Mouse (Mus musculus): Measurements from ENCODE around the gene Nfil3.

The Nfil3 gene

DNA sequence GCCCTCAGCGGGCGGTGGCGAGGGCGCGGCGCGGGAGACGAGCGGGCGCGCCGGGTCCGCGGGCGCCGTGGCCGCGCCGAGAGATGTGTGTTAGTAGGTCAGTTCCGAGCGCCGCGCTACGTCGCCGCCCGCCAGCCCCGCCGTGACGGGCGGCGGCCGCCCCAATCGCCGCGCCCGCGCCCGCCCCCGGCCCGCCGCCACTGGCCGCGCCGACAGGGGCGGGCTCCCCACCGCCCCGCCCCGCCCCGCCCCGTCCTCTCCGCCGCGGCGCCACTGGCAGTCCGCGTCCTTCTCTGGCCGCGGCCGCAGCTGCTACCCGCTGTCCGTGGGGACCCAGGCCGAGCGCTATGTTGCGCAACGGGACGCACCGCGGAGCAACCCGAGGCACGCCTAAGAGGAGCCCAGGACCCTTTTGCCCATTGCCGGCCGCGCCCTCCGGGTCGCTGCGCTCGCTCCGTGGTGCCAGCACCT, at the start of gene Nfil3:
Gene Nfil3, minus strand, starts transcription at position 123 of the 471 bp plus-strand sequence.
- DNase-seq: peak; percentile 79

- DNase-seq: no peak
Observed at GRCm38 (mm10) chr13:53024285-53024684, 43.4 kb upstream of the Nfil3 start.

DNA sequence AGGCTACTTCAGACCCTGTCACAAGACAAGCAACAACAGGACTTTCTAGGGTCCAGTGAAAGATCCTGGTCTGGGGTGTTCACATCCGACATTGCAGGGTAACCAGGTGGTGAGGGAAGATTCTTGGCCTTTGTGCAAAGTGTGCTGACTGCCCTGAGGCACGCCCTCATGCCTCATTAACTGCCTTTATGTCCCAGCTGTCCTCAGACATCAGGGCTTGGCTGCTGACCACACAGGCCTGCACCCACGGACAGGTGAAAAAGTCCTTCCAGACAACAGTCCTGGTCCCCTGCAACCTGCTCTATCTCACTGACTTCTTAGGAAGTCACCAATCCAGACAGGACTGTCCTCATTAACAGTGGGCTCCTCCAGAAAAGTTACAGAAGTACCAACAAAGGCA, 39.4 kb upstream of the Nfil3 start:
- no peak for DNase-seq

GRCm38 (mm10) chr13:53019532-53019931, 38.7 kb upstream of the Nfil3 start:
- peak; percentile 38 for DNase-seq

DNA sequence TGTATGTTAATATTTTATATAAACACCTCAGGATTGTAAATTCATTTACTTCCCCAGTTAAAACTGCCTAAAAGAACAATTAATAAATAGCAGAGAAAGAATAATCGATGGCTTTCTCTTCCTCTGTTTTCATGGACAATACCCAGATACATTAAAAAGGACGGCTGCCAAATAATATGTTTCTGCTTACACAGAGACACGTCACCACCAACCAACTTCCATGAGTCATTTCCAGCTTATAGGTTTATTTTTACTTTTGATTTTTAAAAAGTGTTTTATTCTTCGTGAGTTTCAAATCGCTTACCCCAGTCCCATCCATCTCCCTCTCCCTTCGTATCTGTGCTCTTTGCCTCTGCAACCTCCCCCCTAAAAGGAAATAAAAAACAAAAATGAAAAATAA, 38.1 kb upstream of the Nfil3 start:
- no peak for DNase-seq

DNA sequence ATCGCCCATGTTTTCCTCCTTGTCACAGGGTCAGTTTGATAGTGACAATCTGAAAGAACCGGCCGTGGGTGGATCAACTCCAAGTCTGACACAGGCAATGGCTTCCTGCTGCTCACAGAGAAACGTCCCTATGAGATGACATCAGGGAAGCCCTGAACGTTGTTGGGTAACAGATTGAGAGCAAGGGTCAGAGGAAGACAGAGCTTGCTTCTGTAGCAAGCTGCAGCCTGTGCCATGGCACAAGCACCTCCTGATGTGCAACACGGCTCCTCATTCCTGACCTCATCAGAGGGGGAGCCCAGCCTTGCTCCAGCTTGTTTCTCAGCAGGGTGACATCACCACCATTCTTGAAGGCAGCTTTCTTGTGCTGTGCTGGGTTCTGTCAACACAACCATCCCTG, 37.1 kb upstream of the Nfil3 start:
- DNase-seq: no peak

GRCm38 (mm10) chr13:53017117-53017516, 36.2 kb upstream of the Nfil3 start:
- no peak for DNase-seq

- DNase-seq: no peak
Observed at GRCm38 (mm10) chr13:53011426-53011825, 30.6 kb upstream of the Nfil3 start.

DNA sequence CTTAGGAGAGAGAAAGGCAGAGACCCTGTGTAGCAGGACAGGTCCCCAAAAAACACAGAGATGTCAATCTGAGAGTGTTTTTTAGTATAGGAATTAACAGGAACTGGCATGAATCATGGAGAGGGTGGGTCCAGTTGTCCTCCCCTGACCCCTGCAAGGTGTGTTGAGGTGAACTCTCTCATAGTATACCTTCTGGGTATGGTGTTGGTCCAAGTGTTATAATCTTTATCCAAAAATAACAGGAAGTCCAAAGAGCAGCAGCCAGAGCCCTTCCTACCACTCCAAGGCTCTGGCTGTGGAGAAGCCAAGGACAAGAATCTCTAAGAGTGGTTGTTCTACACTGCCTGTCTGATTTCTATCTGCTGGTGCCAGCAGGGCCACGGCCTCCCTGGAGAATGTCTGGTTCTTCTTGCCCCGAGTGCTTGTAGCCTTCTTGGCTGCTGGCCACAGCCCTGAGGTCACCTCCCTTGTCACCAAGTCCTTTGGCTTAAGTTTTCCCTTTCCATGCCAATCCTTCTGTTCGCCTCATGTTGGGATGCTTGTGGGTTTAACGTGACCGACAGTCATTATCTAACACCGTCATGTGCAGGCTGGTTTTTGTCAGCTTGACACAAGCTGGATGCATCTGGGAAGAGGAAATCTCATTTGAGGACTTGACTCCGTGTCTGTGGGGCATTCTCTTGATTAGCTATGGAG, 27.8 kb upstream of the Nfil3 start:
- DNase-seq: peak; percentile 37

GRCm38 (mm10) chr13:53007781-53008180, 26.9 kb upstream of the Nfil3 start:
- DNase-seq: no peak

DNA sequence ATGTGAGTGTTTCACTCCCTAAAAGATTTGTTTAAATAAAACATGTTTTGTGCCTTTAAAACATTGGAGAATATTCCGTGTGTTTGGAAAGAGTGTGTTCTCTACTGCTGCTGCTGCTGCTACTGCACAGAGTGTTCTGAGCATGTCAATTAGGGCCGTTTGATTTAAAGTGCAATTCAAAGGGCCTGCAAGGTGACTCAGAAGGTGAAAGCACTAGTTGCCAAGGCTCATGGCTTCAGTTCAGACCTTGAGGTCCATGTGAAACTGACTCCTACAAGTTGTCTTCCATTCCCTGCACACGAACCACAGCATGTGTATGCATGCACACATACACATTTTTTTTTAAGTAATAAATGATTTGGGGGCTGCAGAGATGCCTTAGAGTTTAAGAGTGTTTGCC, 22.4 kb upstream of the Nfil3 start:
- peak; percentile 54 for DNase-seq

DNA sequence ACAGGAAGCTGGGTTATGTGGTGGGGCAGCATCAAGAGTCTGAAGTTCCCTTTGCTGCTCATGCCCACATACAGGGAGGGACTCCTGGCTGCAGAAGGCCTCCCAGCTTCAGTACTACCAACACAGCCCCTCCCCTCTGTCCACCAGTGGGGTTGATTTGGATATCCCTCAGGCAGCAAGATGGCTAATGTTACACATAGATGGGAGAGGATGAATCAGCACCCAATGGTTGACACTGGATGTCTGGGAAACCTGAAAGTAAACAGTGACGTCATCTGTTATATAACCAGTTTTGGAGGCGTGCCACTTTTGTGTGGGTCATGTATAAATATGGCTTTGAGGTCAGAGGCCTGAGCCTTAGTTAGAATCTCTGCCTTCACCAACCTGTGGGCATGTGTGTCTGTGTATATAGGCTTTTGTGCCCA, 20.6 kb upstream of the Nfil3 start:
- DNase-seq: peak; percentile 42

- DNase-seq: no peak
Observed at GRCm38 (mm10) chr13:53000481-53000880, 19.6 kb upstream of the Nfil3 start.

- DNase-seq: no peak
Observed at GRCm38 (mm10) chr13:52998541-52998940, 17.7 kb upstream of the Nfil3 start.

- no peak for DNase-seq
Observed at GRCm38 (mm10) chr13:52997806-52998205, 16.9 kb upstream of the Nfil3 start.

- no peak for DNase-seq
Observed at GRCm38 (mm10) chr13:52996201-52996600, 15.3 kb upstream of the Nfil3 start.

- no peak for DNase-seq
Observed at GRCm38 (mm10) chr13:52994197-52994881, 13.5 kb upstream of the Nfil3 start.

DNA sequence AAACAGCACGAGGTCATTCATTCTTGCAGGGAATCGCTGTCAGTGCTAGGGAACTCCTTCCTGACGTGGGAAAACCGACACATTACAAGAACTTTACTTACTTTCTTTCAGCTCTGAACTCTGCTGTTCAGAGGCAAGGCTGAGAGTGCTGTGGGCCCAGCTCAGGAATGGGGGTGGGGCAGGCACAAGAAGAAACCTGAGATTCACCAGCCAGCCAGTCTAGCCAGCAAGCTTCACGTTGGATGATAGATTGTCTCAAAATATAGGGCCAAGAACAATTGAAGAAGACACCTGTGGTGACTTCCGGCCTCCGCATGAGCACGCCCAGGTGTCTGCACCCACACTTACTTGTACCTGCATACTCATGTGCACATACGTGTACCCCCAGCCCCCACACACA, 9.3 kb upstream of the Nfil3 start:
- DNase-seq: no peak

GRCm38 (mm10) chr13:52989005-52989404, 8.1 kb upstream of the Nfil3 start:
- DNase-seq: no peak

DNA sequence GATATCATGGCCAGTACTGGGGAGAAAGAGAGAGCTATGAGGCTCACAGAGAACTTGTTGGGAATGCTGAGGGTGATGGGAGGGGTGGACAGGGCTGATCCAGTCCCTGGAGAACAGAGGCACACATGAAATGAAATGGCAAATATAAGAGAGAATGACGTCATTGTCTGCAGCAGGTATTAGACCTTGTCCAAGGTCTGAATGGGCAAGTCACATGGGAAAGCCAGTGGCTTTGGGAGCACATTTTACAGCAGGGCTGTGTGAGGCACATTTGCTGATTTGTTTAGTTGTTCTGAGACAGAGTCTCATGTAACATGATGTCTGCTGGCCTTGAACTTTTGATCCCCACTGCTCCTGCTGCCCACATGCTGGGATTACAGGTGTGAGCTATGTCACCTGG, 7.0 kb upstream of the Nfil3 start:
- DNase-seq: no peak

DNA sequence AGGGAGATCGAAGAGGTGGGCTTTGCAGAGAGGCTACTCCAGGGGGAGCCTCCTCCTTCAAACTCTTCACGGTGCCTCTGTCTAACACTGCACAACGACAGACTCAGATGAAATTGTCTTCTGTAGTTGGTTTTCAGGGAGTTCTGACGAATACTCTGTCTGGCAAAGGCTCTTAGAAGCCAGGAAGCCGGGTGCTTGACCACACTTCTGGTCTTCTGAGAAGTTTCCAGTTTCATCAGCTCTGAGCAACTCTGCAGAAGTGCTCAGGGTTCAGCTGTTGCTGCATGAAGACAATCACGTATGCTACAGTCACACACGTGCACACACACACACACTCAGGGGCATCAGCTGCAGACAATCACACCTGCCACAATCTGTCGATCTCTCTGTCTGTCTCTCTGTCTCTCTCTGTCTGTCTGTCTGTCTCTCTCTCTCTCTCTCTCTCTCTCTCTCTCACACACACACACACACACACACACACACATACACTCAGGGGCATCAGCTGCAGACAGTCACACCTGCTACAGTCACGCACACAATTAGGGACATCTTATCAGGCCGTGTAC, 5.4 kb upstream of the Nfil3 start:
- DNase-seq: no peak

DNA sequence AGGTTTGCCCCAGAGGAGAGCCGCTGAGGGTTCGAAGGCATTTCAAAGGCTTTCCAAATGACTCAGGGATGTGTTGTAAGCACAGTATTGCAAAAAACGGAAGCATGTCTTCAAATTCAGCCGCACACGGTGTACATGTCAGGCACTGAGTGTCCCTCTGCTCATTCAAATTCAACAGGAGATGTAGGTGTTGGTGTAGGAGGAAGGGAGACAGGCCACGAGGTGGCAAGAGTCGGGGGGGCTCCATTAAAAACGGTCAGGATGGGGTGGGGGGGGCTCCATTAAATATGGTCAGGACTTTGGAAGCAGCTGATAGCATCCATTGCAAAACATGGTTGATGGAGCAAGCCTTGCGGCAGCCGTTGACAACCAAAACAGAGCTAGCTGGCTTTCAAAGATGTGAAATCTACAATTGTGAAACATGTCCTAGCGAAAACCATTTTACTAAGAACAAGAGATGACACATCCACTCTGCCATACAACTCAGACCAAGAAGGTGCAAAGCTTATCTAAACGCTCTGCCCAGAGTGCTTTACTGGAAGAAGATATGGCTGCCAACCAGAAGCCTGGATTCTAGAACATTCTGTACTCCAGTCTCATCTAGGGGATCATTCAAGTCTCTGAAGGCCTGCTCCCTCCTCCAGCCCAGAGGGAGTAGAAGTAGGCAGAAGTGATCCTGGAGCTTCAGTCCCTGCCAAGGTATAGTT, 4.8 kb upstream of the Nfil3 start:
- no peak for DNase-seq

- peak; percentile 93 for DNase-seq
Observed at GRCm38 (mm10) chr13:52982703-52983102, 1.8 kb upstream of the Nfil3 start.
